Mouse (Mus musculus) brain, adult 2 months (tissue): ENCODE measurements at regions not wholly inside any gene's neighbourhood (a gene's known extent, or its start where the extent isn't known, plus 50 kb on each side); places are given as distances from the start of the nearest gene placed in this dataset.

Source experiments
- DNase-seq: peaks from one replicate; pipeline ENCODE4 v3.0.0; 2011; ENCODE audit warnings: low read depth, low spot score

DNA sequence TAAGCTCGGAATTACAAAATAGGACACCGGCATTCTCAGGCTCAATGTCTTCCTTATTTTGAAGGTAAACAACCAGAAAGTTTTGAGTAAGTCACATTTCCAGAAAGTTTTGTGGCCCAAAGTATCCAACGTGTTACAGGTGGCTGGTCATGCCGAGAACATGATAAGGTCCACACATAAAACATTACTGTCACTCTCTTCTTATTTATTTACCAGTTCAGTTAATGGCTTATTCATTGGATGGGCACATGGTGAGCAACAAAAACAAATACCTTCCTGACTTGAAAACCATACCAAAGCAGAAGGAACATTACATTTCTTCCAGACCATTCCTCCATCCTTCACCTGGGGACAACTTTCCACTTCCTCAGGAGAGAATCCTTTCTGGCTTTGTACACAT is 345.5 kb upstream of the Arid1b start:
- no peak for DNase-seq

DNA sequence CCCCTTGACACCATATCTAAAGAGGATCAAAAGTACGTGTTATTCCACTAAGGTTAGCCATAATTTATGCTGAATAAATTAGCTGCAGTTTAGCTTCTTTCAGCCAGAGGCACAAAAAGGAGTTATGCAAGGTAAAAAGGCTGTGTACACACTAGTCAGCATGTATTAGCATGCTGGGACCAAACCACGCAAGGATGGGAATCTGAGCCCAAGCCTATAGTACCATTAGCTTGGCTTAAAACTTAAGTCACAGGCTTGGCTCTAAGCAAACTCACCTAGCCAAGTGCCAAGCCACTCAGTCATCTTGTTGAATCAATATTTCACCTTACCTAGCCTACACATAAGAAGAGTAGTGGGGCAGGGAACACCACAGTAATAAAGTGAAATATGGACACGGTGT is 339.9 kb upstream of the Arid1b start:
- DNase-seq, result no peak

DNA sequence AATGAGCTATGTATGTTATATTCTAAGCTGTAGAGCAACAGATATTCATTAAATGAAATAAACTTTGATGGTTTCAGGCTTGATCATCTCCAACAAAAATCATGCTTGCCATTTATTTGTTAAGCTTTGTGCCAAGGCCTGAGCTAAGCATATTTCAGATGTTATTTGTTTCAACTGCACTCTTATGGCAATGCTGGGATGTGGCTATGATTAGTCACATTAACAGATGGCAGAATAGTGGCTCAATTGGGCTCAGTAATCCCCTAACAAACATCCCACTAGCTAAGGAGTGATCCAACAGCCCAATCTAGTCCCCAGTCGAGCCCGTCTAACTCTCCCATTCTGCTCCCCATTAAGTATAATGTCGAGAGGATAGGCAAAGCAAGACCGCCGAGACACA is 332.1 kb upstream of the Arid1b start:
- DNase-seq, result peak; percentile 27

DNA sequence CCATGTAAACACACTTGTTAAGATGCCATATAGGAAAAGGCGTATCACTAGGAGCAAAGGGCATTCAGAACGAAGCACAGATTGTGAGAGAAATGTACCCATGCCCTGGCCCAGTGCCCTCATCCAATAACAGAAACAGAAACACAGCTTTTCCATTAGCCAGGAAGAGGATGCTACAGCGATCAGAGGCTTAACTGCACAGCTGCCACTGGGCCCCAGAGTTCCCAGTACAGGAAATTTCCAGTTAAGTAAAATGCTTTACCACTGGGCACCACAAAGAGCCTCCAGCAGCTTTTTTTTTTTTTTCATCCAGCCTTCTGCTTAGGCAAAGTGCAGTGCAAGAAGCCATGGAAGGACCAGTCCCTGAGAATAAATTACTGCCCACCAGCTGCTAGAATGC is 325.6 kb upstream of the Arid1b start:
- DNase-seq, result no peak

DNA sequence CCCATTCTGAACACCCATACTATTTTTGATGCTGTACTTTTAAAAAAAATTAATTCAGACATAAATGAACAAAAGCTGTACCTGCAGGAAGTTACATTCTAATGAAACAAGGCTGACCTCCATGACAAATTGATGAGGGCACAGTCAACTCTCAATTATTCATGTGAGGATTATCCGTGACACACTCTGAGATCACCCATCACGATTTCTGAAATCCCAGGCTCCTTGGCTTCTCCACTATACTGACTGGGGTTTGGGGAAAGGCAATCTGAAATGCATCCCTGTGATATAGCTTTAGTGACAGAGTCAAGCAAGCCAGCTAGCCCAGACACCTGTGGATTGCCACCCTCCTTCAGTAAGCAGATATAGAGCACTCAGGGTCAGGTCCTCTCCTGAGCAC is 320.9 kb upstream of the Arid1b start:
- DNase-seq, result no peak

DNA sequence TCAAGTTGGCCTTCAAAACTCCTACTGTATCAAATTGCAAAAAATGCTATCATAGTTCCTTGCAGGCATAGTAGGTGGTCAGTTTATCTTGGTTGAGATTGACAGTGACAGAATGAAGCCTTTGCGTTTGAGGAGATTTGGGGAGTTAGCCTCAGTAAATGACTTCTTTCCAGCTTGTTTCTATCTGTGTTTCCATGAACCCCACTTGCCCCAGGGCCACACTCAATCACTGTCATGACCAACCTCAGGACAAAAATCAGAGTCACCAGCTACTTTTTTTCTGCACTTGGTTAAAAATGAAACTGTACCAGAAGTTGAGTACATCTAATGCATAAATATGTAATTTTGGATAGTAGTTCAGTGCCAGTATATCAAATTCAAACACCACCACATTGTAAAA is 287.7 kb upstream of the Arid1b start:
- DNase-seq, result no peak

DNA sequence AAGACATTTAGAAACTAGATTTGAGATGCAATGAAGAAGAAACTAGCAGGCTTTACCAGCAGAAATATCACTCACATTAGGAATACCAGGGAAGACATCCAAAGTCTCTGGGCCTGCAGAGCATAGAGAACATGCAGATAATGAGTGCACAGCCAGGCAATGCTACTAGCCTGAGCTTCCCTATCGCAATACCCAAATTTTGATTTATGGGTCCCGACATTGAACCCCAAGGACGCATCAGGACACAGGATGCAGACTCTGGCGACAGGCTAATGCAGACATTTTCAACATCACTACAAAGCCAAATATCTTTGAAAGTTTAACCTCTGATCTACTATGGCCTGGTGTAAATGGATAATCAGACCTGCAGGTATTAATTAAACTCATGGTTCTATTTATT is 273.1 kb upstream of the Arid1b start:
- DNase-seq, result no peak

DNA sequence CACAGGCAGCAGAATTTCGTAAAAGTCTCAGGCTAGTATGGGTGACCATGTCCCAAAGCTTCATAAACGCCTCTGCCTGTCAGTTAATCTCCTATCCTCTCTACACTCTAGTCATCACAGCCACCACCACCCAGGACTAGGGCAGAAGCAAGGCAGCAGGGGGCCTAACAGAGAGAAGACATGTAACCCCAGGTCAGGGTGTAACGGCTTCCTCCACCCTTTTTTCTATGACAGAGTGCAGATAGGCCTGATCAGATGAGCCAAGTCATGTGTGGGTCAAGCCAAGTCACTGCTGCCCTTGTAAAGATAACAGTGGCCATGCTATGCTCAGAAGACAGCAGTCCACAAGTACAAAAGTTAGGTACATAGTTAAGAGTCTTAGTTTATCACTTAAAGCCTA is 270.1 kb upstream of the Arid1b start:
- no peak for DNase-seq

DNA sequence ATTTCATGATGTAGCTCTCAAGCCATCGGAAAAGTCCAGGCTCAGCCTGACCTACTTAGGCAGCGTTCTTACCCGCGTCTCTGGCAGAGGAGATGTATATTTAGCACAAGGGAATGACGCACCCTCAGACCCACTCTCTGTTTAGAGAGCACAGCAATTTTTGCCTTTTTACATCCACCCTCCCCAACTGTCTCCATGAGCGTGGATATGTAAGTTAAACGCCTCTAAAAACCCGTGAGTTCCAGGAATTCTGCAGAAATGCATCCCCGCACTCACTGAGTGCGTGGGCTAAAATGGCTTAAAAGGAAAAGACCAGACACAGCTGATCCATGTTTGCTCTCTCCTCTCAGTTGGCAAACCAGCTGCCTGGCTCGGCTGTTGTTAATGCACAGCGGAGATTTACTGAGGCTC is 267.8 kb upstream of the Arid1b start:
- peak; percentile 96 for DNase-seq

DNA sequence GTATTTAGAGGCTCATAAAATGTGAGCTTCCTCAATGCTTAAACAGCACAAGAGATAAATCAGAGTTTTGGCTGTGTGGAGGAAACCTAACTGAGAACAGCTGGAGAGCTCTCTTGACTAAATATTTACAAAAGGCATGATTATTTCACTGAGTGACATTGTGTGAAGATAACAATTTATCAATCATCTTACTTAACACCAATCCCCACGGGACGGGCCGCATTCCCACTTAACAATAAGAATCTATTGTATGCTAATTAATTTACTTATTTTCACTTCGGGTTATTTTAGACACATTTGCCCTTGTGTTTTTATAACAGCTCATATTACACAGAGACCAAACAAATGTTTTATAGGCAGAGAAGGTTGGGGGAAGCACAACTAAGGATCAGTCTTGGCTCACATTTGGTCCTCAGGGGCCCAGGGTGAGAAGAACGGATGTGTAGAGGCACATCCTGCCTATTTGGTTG is 259.7 kb upstream of the Arid1b start:
- no peak for DNase-seq

DNA sequence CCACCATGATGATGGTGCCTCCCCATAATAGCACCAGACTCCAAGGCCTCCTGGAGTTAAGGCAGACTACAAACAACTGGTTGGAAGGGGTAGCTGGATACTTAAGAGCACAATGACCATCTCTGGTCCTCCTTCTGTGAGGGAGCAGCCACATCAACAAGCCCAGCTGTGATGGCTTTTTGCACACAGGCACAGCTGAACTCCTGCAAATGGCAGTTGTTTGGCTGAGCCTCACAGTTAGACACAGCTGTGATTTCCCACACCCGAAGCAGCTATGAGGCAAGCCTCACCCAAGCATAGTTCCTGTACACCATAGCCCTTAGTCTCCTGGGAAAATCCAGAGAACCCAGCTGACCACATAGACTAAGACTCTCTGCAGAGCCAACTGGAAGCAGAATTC is 258.9 kb upstream of the Arid1b start:
- no peak for DNase-seq

DNA sequence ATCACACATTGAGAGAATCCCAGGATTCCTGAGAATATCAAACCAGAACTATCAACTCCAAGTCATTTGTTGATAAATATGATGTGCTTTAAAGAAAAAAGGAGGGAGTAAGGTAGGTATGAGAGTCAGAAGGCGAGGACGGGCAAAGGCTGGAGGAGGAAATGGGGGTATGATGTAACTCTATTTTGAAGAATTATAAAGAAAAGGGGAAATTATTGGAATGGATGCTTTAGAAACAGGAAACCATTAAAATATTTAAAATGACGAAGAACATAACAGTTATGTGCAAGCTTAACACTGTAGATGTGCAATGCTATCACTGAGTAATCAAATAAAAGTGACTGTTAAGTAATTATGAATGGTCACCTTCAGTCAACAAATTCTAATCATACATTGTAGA is 257.4 kb upstream of the Arid1b start:
- no peak for DNase-seq

DNA sequence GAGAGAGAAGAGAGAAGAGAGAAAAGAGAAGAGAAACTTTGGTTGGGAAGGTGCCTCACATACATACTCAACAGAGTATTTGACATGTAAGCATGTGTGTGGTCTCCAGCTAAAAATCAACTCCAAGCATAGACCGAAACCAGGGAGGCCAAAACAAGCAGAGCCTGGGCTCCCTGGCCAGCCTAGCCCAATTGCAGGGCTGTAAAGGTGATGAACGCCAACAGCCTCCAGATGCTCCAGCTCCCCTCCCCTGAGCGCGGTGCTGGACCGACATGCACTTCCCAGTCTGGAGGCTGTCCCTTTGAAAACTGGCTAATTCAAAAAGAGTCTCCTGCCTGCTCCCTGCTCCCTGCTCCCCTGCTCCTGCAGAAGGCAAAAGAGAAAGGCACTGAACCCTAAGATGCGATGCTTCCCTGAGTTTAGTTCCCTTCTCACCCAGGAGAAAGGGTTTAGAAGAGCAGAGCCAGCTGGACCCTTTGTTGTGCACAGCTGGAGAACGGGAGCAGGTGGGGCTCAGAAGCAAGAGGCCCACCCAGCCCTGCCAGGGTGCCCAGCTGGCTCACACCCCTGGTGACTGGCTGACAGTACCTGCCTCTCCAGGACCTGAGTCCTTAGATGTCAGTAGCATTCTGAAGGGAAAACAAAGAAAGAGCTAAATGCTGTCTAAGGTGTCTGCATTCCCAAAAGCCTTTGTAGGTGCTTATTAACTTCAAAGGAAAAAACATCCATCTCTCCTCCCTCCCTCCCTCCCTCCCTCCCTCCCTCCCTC is 255.2 kb upstream of the Arid1b start:
- no peak for DNase-seq

DNA sequence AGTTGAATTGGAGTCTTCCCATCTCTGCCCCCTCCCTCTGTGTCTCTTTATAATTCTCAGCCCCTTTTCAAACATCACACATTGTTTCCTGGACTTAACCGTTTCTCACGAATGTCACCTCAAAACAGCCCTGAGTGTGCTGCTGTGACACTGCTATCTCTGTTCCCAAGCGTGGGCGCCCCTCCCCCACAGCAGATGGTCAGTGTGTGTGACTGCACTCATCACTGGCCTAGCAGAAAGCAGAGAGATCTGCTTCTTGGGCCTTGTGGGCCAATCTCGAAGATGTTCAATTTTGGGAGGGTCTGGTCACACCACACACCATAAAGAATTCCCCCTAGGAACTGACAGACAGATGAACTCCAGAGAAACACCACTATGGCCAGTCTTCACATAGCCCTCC is 253.3 kb upstream of the Arid1b start:
- peak; percentile 38 for DNase-seq

DNA sequence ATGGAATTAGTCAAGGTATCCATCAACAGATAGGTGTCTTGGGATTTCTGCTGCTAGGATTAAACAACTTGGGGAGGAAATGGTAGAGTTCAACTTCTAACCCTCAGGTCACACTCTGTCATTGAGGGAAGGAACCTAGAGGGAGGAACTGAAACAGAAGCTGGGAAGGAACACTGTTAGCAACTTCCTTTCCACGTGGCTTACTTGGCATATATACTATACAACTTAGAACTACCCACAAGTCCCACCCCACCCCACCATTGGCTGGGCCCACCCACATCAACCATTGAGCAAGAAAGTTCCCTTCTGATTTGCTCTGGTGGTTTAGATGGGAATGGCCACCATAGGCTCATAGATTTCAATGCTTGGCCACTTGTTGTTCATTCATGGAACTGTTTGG is 251.8 kb upstream of the Arid1b start:
- DNase-seq, result no peak

DNA sequence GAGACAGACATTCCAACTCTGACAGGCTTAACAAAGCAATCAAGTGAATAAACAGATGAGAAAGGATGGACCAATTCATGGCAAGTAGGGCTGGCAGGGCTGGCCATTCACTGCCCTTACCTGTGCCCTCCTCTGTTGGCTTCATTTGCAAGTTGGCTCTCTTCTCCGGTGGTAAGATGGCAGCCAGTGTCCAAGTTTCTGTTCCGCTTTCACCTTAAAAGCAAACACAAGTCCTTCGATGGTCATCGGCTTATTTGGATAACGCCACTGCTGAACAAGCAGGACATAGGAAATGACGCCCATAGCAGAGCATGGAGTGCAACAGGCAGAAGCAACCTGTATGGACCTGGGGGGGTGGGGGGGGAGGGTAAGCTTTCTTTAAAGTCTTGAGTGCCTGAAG is 231.2 kb upstream of the Arid1b start:
- DNase-seq, result no peak

DNA sequence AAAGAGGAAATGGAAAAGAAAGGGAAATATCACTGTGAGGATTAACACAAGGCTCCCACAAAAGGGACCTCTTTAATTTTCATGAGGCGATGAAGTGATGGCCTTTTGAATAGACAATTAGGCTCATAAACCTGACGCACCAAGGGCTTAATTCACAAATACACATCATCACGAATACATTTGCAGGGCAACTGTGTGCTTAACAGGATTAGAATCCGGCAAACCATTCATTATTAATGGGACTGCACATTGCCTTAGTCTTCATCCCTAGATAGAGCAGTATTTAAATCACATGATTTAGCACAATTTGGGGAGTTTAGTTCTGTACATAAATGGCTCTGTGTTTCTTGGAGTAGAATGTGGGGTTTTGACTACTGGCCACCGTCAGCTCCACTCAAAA is 228.4 kb upstream of the Arid1b start:
- DNase-seq, result no peak

DNA sequence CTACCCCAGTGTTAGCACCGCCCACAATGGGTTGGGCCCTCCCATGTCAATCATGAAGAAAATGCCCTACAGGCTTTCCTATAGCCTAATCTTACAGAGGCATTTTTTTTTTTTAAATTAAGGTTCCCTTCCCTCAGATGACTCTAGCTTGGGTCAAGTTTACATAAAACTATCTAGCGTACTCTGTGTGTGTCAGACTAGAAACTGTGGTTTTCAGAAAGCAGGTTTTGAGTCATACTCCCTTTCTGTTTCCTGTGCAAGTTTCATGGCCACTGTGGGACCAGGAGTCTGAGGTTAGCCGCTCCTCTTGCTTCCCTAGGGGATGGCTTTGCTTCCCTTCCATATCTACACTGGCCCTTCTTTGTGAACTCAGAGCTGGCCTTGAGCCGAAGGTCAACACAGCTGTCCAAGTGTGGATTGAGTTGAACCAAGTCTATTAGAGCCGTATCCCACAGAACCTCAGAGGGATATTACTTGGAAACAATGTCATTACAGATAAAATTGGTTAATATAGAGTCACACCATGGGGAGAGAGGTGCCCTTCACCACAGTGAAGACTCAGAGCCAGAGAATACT is 226.1 kb upstream of the Arid1b start:
- DNase-seq, result no peak

DNA sequence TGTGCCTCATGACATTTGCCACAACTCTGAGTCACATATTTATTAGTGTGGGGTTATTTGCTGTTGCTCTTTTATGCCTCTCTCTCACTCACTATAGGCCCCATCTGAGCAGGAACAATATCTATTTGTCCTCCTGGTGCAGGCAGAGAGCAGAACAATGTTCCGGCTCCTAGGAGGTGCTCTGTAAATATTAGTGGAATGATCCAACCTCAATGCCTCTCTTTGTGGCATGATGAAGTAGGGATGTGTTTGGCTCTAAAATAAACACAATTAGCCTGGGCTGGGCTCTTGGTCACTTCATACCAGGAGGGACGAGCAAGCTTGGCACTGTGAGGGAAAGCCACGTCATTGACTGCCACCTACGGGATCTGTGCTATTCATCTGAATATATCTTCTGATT is 224.8 kb upstream of the Arid1b start:
- DNase-seq, result peak; percentile 28

DNA sequence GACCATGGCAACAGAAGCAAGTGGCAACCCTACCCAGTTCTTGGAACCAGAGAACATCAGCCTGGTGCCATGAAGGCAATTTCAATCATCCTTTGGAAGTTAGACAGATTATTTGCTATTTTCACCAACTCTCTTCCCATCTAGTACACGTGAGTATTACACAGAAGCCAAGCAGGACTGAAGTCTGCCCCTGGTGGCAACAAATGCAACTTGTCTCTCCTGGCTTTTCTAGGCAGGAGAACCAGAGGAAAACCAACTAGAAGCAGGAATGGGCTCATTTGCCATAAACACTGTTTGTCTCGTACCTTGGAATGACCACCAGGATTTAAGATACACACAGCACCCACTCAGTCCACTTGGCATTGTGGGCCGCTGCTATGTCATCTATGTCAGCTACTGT is 224.1 kb upstream of the Arid1b start:
- DNase-seq, result peak; percentile 37

DNA sequence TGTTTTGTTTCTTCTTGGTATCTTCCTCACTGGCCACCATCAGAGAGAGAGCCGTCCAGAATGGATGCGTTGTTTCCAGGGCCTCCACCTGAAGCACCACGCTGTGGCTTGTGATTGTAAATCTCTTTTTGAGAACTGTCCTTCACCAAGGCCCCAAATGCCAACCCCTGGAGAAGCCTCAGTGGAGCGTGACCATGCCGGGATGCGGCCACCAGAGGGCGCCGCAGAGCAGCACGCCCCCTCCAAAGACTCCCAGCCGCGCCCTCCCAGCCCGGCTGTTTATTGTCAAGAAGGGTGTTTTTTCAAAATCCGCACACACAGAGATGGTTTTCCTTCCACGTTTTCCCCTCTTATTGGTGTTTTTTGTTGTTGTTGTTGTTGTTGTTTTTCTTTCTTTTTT is 216.0 kb upstream of the Arid1b start:
- peak; percentile 75 for DNase-seq

DNA sequence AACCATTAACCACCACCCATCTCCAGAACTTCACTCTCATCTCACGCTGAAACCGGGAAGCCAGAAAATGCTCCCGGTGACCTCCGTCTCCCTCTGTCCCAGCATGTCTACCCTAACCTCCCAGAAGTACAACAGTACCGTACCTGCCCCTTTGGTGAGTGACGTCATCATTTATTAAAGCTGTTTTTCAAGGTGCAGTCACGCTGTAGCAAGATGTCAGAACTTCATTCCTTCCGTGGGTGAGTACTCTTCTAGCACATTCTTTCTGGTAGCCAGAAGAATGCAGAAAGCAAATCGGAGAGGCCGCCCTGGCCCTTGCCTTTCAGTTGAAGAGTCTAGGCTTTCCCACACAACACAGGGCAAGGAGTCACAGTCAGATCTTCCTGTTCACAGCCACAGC is 215.1 kb upstream of the Arid1b start:
- no peak for DNase-seq

DNA sequence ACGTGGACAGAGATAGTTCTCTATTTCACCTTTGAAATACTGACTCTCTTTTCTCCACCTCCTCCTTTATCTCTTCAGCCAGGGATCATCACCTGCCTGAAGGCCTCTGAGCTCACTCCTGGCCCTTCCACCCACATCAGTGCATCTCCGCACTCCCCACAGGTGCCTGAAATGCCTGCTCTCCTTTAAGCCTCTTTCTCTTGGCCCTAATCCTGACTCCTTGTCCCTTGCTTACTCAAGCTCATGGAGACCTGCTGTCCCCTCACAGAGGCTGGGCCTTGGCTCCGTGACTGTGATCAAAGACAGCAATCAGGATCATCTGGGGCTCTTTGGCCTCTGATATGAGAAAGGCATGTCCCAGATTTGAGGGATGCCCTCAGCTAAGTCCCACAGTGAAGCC is 212.5 kb upstream of the Arid1b start:
- DNase-seq, result no peak

DNA sequence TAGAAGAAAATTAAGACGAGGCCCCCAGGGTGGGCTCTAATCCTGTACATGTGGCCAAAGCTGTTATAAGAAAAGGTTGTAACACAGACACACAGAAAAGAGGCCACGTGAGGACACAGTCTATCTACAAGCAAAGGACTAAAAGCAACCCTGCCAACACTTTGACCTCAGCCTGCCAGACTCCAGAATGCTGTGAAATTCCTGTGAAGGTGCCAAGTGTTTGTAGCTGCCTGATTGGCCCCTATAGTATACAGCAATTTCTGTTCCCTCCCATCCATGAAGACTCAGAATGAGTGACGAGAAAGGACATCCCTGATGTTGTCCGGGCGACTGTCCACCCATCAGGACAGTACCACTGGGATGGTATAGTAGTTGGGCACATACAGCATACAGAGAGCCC is 209.8 kb upstream of the Arid1b start:
- DNase-seq, result no peak
